Mouse (Mus musculus) stomach, postnatal 0 days (tissue): ENCODE measurements around the gene Krtap28-10. TPM values are rescaled to one million over a fixed set of nuclear protein-coding genes. Genes with fewer than 3 reads are reported as not detected.
"Not testable (repeated sequence)": the region's sequence is repeated elsewhere in the genome, so short reads cannot be mapped to it uniquely, and the experiment has no call there.

ENCODE experiments used
- ATAC-seq: fragments of 200-750 bp; cut with Nextera tagmentation; 2 replicates; pipeline ENCODE4 v1.8.0; 2017; ENCODE audit not compliant: low FRiP score, low TSS enrichment
- DNase-seq: peaks from one replicate; pipeline ENCODE4 v3.0.0-alpha.2; 2016; ENCODE audit warnings: low spot score
- H3K27ac ChIP-seq: fragments of 300-500 bp; sonication (generic); replicated peaks from 2 replicates; pipeline ENCODE4 v1.5.1; 2014; ENCODE audit warnings: mild to moderate bottlenecking, control low read depth
- H3K27me3 ChIP-seq: fragments of 300-500 bp; sonication (generic); 2 replicates; pipeline ENCODE4 v1.6.1; 2014; ENCODE audit warnings: low read length; ENCODE audit not compliant: control insufficient read depth, insufficient read depth
- H3K36me3 ChIP-seq: fragments of 300-500 bp; sonication (generic); 2 replicates; pipeline ENCODE4 v1.6.1; 2014; ENCODE audit warnings: low read length, mixed read lengths; ENCODE audit not compliant: control insufficient read depth, insufficient read depth
- H3K4me1 ChIP-seq: fragments of 300-500 bp; sonication (generic); replicated peaks from 2 replicates; pipeline ENCODE4 v1.6.1; 2014; ENCODE audit warnings: antibody characterized with exemption; ENCODE audit not compliant: control insufficient read depth, insufficient read depth
- H3K4me2 ChIP-seq: fragments of 300-500 bp; sonication (generic); replicated peaks from 2 replicates; pipeline ENCODE4 v1.6.1; 2014; ENCODE audit warnings: low read depth, mild to moderate bottlenecking, control low read depth, moderate library complexity
- H3K4me3 ChIP-seq: fragments of 300-500 bp; sonication (generic); 2 replicates; pipeline ENCODE4 v1.5.1; 2014; ENCODE audit warnings: low read depth, low read length, control low read depth
- H3K9ac ChIP-seq: fragments of 300-500 bp; sonication (generic); 2 replicates; pipeline ENCODE4 v1.6.1; 2014; ENCODE audit warnings: mild to moderate bottlenecking, low read length, control low read depth, mixed read lengths
- H3K9me3 ChIP-seq: fragments of 300-500 bp; sonication (generic); 2 replicates; pipeline ENCODE4 v1.6.1; 2016; ENCODE audit warnings: low read length; ENCODE audit not compliant: control insufficient read depth
- CTCF ChIP-seq: IDR thresholded peaks from 2 replicates; pipeline ENCODE4 v1.5.1; 2016; ENCODE audit warnings: antibody characterized with exemption, low read depth, mild to moderate bottlenecking, moderate library complexity
- EP300 ChIP-seq: optimal IDR thresholded peaks from 2 replicates; pipeline ENCODE3; 2016; ENCODE audit warnings: antibody characterized with exemption
- WGBS: fragments of 180-500 bp; shearing (Covaris S2); extraction: QIAGEN DNeasy Blood & Tissue Kit; methylation state at CpG from one replicate; pipeline ENCODE4 v1.1.7; 2014; 5-methylcytosine and 5-hydroxymethylcytosine counted together
- polyA plus RNA-seq: library from polyadenylated mRNA; unstranded; fragments of >200 nt; fragmentation: Nextera tagmentation; extraction: Ambion mirVana; gene quantifications from 2 replicates; pipeline ENCODE4 v1.2.1, GENCODE M21; 2015

The Krtap28-10 gene
- polyA plus RNA-seq, 1 experiment from 2014 or later = not detected

DNA sequence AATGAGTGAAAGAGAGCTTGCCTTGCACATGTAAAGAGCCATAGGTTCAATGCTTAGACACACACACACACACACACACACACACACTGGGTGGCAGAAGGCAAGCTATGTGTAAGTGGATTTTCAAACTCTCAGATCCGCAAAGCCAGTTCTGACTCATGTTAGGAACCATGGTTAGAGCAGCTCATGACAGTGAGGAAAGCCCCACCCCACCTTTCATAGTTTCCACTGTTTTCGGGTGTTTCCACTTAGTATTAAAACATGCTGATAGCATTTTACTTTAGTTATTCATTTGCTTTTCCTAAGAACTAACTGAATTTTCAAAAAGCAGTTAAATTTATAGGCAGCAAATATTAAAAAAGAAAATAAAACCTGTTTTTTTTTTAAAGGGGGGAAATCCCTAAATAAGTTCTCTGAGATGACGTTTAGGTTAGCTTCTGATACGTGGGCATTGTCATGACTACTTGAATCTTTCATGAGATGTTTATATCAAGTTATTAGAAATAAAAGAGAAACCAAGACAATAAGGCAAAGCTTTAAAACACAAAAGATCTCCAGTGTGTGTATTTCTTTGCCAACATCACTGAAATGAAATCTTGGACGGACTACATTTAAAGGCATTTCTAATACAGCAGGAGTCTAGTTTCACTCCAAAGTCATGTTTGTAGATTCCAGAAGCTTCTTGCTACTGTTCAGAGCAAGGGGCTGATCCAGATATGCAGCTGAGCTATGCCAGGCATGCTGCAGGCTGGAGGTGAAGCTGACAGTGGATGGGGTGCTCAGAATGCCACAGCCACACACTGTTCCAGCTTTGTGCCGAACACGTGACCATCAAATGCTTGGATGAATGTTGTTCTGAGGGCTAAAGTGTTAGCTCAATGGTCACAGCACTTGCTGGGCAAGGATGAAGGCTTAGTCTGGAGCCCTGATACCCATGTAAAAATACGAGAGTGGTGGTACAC is 35.8 kb downstream of the Krtap28-10 start:
- no peaks in the 10 kb centered on the region for H3K27me3 ChIP-seq
- no peak for DNase-seq
- H3K27ac ChIP-seq = no peak overlapping the region
- no peak for ATAC-seq
- no peaks in the 10 kb centered on the region for H3K4me1 ChIP-seq
- no peaks in the 10 kb centered on the region for H3K9me3 ChIP-seq
- no peak overlapping the region for H3K4me2 ChIP-seq
- TF ChIP-seq EP300 = no peak
- TF ChIP-seq CTCF = no peak
- no peak overlapping the region for H3K4me3 ChIP-seq
- no peaks in the 10 kb centered on the region for H3K36me3 ChIP-seq
- no peak overlapping the region for H3K9ac ChIP-seq
- WGBS = 57% methylated on average over 8 of the region's 8 CpGs

DNA sequence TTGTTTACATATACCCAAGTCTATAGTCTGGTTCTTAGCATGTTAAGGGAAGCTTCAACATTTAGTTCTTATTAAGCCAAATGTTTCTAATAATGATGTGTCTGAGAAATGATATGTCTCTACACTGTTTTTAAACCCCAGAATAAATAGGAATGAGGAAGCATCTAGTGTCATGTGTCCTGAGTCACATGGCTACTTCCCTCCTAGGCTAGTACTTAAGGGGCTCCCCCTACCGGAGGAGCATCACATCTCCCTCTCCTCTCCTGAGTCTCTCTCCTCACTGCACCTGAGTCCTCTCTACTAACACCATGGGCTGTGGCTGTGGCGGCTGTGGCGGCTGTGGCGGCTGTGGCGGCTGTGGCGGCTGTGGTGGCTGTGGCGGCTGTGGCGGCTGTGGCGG is 42.0 kb downstream of the Krtap28-10 start, which contains the start of gene Gm47959:
Gm47959 (plus strand) TSS at position 243 of the 400 bp plus-strand sequence.
- H3K36me3 ChIP-seq, H3K4me1 ChIP-seq, H3K9ac ChIP-seq, H3K27me3 ChIP-seq, H3K4me3 ChIP-seq, H3K27ac ChIP-seq, H3K9me3 ChIP-seq, DNase-seq, H3K4me2 ChIP-seq, ATAC-seq: not testable (repeated sequence)
- 92% methylated on average over 8 of the region's 9 CpGs for WGBS

DNA sequence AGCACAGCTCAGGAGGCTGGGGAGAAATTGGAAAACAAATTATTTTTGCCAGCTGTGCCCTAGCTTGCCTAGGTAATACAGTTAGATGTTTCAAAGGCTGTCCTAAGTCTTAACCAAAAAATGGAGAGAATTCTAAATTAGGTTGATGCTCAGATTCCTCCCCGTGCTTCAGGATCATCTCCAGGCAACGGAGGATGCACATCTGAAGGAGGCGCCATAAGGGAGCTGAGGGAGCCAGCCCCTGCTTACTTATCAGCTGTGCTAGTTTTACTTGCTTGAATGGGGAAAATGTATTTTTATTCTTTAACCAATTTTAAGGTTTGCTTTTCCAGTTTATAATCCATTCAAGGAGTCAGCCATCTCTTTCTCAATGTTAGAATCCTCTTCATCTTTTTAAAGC is 48.3 kb downstream of the Krtap28-10 start:
- Histone ChIP-seq H3K9ac (no peak overlapping the region), H3K9me3 (no peaks in the 10 kb centered on the region), H3K4me3 (no peak overlapping the region), H3K36me3 (no peaks in the 10 kb centered on the region), H3K4me1 (no peaks in the 10 kb centered on the region), H3K4me2 (no peak overlapping the region), H3K27me3 (no peaks in the 10 kb centered on the region), H3K27ac (no peak overlapping the region)
- 76% methylated on average over 3 of the region's 3 CpGs for WGBS
- DNase-seq (no peak), ATAC-seq (no peak)
- no peak for TF ChIP-seq CTCF
- TF ChIP-seq EP300 = no peak

DNA sequence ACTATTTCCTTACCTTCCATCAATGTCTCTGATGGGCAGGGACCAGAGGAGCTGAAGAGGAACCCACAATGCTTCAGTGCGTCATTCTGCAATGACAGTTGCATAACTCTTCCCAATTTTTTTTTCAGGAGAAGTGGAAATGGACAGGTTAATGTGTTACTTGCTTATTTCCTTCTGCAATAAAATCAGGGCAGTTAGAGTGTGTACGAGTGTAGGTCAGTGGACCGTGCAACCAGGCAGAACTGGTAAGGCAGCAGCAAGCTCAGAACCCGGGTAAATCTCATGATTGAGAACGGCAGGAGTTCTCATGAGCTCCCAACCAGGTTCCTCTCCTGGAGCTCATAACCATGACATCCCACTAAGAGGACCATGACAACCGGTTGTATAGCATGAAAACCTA is 50.2 kb downstream of the Krtap28-10 start:
- Histone ChIP-seq H3K4me1 (no peaks in the 10 kb centered on the region), H3K9ac (no peak overlapping the region), H3K4me3 (no peak overlapping the region), H3K27ac (no peak overlapping the region), H3K4me2 (no peak overlapping the region), H3K27me3 (no peaks in the 10 kb centered on the region), H3K9me3 (no peaks in the 10 kb centered on the region), H3K36me3 (no peaks in the 10 kb centered on the region)
- DNase-seq = no peak
- TF ChIP-seq EP300 = no peak
- TF ChIP-seq CTCF = no peak
- ATAC-seq = no peak
- 86% methylated on average over 6 of the region's 6 CpGs for WGBS

DNA sequence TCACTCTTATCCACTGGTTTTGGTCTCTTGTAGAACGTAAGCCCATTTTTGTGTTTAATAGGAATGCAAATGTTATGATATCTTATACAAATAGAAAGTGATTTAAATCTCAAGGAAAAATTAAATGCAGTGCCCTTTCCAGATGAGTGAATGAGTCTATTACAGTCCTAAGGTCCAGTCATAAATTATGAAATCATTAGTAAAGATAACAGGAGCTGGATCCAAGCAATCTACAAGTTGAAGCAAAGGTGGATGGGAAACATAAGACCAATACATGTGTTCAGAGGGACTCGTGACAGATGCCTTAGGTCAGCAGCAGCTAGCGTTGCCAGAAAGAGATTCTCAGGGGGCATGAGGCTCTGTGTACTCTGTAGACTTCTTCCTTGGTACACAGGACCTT is 50.7 kb downstream of the Krtap28-10 start:
- Histone ChIP-seq H3K4me1 (no peaks in the 10 kb centered on the region), H3K27ac (no peak overlapping the region), H3K9ac (no peak overlapping the region), H3K9me3 (no peaks in the 10 kb centered on the region), H3K27me3 (no peaks in the 10 kb centered on the region), H3K4me3 (no peak overlapping the region), H3K4me2 (no peak overlapping the region), H3K36me3 (no peaks in the 10 kb centered on the region)
- DNase-seq (no peak), ATAC-seq (no peak)
- WGBS = 68% methylated on average over 3 of the region's 3 CpGs
- TF ChIP-seq EP300 (no peak), CTCF (no peak)

Other genes with a start within 250 kb of the Krtap28-10 start
- gene Agfg1, start 203.0 kb downstream of the Krtap28-10 start, polyA plus RNA-seq = 18.2 and 18.8 TPM in 2 replicates
- gene A030005L19Rik, start 129.2 kb downstream of the Krtap28-10 start, polyA plus RNA-seq = not detected in 2 replicates
- not detected in 2 replicates for gene A030014E15Rik, start 117.6 kb downstream of the Krtap28-10 start, polyA plus RNA-seq
- not detected in 2 replicates for gene Gm6217, start 111.1 kb downstream of the Krtap28-10 start, polyA plus RNA-seq
- gene A030003K21Rik, start 99.1 kb downstream of the Krtap28-10 start, polyA plus RNA-seq = not detected in 2 replicates
- not detected in 2 replicates for gene Gm7544, start 86.5 kb downstream of the Krtap28-10 start, polyA plus RNA-seq
- gene Gm47955, start 82.2 kb downstream of the Krtap28-10 start, polyA plus RNA-seq = not detected in 2 replicates
- gene Gm47959, start 41.9 kb downstream of the Krtap28-10 start, polyA plus RNA-seq = not detected in 2 replicates
- gene Slc19a3, start 4.0 kb downstream of the Krtap28-10 start, polyA plus RNA-seq = 0.34 and 0.45 TPM in 2 replicates
- not detected in 2 replicates for gene Gm47969, start 2.5 kb upstream of the Krtap28-10 start, polyA plus RNA-seq
- not detected in 2 replicates for gene A030005K14Rik, start 16.9 kb upstream of the Krtap28-10 start, polyA plus RNA-seq
- gene Krtap28-13, start 18.4 kb upstream of the Krtap28-10 start, polyA plus RNA-seq = not detected in 2 replicates
- gene Ccl20, start 74.3 kb upstream of the Krtap28-10 start, polyA plus RNA-seq = 6.2 and 15.2 TPM in 2 replicates
- gene Daw1, start 117.3 kb upstream of the Krtap28-10 start, polyA plus RNA-seq = 0.12 and 0.18 TPM in 2 replicates